Mouse (Mus musculus): ENCODE measurements around the gene Bin2.

The Bin2 gene

DNA sequence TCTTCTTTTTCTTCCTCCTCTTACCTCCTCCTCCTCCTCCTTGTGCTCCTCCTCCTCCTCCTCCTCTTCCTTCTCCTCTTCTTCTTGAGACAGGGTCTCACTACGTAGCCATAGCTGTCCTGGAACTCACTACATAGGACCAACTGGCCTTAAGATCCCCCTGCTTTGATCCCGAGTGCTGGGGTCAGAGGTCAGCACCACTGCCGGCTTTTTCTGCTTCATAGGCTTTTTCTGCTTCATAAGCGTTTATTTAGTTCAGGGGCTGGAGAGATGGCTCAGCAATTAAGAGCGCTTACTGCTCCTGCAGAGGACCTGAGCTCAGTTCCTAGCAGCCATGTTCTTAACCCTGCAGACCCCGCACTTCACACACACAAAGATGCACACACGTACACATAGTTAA is 12.4 kb upstream of the Bin2 start:
- DNase-seq (ENCODE audit: low read depth, low spot score): no peak

DNA sequence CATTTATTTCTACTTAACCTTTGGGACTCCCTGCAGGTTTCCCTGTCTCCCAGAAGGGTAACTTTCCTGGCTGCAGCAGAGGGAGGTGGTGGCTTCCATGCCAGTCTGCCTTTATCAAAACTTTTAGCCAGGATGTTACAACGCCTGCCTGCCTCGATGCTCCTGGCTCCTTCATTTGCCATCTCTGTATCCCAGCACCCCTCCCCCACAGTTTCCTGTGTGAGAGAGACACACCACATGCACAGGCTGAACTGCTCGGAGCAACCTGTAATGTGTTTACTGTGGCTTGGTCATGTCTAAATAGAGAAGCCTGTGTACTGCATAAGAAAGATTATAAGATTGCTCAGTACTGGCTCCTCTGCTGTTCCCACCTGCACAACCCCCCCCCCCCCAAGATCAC is 11.0 kb upstream of the Bin2 start:
- DNase-seq (ENCODE audit: low read depth, low spot score): no peak

DNA sequence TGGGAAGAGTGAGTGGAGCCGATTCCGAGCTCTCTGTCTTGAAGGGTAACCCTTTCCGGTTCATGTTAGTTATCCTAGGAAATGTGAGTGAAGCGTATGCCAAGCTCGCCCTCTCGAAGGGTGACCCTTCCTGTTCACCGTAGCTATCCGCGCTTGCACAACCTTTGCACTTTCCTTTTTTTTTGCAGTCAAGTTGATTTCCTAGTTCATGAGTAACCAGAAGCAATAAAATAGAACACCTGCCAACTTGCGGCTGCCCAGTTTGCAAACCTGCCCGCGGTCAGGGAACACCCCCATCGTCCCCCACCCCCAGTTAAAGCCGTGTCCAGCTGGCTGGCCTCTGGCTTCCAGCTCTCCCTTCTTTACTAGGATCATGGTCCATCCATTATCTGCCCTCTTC is 9.7 kb upstream of the Bin2 start:
- no peak for DNase-seq (ENCODE audit: low read depth, low spot score)

DNA sequence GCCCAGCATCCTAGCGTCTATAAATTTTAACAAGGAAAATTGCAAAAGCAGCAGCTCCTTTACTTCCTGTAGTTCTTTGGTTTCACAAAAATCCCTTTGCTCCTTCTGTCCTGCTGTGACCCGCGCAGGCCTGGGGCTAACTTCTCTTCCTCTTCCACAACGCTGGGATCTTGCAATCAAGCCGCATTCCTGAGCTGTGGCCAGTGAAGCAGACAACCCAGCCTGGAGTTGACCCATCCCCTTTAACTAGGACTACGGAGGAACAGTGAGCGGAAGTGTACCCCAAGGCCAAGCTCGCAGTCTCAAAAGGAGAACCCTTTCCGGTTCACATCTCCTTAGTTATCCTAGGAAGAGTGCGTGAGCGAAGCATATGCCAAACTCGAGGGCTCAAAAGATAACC is 9.2 kb upstream of the Bin2 start:
- no peak for DNase-seq (ENCODE audit: low read depth, low spot score)

DNA sequence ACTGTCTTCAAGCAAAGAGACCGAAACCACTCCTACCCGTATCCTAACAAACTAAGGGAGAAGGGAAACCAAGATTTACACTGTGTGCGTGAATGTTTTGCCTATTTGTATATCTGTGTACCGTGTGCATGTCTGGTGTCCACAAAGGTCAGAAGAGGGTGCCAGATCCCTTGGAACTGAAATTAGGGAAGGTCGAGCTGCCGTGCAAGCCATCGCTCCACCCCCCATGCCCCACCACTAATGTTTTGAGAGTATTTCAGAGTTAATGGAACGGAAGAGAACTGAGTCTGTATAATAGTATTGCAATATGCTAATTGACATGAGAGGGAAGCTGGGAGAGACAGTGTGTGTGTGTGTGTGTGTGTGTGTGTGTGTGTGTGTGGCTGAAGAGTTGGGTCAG is 8.3 kb upstream of the Bin2 start:
- DNase-seq (ENCODE audit: low read depth, low spot score): no peak

DNA sequence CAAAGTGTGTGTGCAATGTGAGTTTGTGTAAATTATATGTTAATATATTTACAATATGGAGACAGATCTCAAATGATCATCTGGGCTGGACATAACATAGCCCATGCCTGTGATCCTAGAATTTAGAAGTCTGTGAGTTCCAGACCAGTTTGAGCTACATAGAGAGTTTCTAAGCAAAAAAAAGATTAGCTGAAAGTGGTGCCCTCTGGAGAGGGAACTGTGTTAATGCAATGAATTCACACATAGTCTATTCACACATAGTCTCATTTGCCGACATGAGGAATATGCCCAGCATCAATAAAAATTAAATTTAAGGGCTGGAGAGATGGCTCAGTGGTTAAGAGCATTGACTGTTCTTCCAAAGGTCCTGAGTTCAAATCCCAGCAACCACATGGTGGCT is 7.2 kb upstream of the Bin2 start:
- no peak for DNase-seq (ENCODE audit: low read depth, low spot score)

DNA sequence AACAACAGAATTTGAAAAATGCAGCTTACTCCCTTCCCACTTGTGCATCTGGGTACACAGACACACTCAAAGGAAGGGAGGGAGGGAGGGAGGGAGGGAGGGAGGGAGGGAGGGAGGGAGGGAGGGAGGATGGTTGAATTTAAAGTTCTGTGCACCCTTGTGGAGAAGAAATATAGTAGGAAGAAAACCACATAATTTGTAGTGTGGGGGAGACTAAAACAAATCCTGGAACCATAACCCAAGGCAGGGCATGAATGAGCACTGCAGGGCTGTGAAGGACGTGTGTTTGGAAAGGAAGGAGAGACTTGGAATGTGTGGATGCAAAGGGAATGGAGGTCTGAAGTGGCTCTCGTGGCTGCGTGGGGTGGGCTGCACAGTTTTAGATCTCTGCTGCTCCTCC is 6.1 kb upstream of the Bin2 start:
- no peak for DNase-seq (ENCODE audit: low read depth, low spot score)

DNA sequence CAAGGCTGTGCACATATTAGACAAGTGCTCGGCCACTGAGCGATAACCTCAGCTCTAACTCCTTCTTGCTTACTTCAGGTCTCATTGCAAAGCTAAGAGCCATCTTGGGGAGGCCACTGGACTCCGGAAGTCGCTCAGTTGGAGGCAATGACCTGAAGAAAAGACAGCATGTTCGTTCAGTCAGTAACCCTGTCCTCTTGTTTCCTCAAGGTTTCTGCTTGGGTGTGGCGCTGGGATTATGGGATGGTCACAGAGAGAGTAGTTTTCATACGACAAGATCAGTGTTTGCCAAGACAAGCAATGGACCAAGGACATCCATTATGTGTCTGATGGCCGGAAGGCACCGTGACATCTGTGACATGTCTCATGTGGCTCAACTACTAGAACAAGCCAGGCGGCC is 5.2 kb upstream of the Bin2 start:
- DNase-seq (ENCODE audit: low read depth, low spot score): no peak

DNA sequence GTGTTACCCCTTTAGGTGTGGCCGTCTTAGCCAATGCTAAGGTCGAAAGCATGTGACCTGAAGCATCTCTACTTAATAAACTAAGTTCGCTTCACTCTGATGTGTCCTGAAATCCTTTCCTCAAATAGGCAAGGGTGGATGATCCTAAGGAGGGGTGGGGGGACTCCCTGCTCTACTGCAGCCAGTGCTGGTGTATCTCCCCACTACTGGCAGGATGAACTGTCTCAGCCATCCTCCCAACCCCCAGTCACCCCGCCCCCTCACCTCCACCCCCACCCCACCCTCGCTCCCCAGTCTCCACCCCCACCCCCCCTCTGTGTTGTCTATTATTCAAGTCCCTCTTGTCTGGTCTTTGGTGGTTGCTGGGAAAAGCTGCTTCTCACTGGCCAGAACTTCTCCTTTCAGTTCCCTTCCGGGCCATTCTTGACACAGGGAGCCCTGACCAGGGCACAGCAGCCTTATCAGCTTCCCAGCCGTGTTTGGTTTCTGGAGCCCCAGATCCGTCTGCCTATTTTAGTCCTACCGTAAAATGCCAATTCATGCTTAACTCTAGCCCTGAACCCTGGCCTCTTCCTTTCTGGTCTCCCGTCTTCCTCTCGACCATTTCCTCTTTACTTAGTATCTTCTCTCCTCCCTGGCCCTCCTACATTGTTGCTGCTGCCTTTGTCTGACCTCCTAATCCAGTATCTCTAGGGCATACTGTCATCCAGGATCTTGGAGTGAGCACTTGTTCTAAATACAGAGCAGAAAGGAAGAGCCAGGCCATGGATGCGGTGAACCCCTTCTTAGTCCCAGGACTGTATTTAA is 4.4 kb upstream of the Bin2 start:
- peak; percentile 69 for DNase-seq (ENCODE audit: low read depth, low spot score)

DNA sequence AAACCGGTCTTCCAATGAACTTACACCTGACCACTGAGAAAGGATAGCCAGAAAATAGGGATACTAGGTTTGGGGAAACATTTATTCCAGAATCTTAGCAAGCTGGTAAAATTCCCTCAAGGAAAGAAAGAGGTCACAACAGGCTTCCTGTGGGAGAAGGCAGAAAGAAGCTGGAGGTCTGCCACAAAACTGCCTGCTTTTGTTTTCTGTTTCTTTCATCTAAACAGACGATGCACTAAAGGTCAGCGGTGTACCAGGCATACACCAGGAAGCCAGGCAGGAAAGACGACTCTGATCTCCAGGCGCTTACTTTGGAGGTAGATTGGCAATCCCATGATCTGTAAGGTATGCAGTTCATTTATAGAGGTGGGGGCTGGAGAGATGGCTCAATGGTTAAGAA is 1.5 kb upstream of the Bin2 start:
- no peak for DNase-seq (ENCODE audit: low read depth, low spot score)

DNA sequence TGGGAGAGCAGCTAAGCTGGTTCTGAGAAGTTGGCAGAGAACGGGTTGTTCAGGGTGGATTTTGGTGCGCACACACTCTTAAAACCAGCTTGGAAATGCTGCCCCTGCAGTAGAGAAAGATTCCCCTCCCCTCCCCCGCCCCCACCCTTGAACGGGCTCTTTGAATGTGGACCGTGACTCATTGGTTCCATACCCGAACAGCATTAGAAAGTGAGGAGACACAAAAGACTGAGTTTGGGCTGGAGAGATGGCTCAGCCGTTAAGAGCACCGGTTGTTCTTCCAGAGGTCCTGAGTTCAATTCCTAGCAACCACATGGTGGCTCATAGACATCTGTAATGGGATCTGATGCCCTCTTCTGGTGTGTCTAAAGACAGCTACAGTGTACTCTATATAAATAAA is 651 bp upstream of the Bin2 start:
- DNase-seq (ENCODE audit: low read depth, low spot score): no peak

DNA sequence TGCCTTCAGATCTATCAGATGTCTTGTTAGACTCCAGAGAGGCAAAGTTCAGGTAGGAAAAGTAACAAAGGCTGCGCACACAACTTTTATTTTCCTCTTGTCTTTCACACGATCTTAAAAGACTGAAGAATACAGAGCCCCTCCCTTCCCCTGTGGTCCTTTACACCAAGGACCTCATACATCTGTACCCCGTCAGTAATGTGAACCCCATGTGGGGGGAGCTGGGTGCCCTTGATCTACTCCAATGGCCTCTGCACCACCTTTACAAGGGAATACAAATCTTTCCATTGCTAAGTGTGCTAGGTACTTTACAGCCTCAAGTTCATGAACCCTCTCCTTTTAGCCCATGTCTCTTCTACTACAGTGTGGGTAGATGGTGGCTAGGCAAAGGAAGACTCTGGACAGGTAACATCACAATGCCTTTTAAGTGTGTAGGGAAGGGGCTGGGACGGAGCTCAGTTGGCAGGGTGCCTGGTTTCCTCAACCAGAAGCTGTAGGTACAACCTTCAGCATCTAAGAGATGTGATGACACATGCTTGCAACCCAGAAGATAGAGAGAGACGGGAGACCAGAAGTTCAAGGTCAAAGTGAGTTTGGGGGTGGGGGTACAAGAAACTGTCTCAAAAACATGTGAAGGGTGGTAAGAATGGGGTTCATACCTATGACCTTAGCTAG is 1.3 kb downstream of the Bin2 start:
- DNase-seq (ENCODE audit: low read depth, low spot score): no peak

DNA sequence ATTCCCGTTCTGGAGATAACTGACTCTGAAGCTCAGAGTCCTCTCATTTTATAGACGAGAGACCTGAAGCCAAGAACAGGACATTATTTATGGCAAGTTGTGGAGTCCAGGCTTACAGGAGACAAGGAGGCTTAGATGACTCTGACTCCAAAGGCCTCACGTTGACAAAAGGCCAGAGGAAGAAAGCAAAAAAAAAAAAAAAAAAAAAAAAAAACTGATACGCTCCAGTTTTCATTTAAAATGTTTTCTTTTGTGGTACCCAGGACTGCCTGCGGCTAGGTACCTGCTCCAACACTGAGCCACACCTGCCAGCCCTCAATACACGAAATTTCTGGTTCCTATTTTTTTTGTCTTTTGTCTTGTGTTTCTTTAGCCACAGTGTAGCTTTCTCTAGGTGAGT is 1.9 kb downstream of the Bin2 start:
- DNase-seq (ENCODE audit: low read depth, low spot score): no peak

DNA sequence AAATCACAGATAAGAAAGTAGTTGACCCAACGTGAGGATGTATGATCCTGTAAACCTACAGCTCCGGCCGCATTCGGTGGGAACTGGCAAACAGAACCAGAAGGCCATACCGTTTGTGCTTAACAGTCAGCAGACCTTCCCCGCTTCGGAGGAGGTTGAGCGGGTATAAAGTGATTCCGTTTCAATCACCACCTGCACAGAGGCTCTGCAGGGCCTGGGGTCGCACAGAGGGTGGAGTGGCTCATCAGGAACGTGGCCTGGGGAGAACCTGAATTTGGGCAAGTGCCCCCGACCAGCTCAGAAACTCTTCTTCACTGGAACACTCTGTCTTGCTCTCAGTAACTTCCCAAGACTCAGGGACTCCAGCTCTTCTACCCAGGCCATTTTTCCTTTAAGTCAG is 2.5 kb downstream of the Bin2 start:
- DNase-seq (ENCODE audit: low read depth, low spot score): no peak

DNA sequence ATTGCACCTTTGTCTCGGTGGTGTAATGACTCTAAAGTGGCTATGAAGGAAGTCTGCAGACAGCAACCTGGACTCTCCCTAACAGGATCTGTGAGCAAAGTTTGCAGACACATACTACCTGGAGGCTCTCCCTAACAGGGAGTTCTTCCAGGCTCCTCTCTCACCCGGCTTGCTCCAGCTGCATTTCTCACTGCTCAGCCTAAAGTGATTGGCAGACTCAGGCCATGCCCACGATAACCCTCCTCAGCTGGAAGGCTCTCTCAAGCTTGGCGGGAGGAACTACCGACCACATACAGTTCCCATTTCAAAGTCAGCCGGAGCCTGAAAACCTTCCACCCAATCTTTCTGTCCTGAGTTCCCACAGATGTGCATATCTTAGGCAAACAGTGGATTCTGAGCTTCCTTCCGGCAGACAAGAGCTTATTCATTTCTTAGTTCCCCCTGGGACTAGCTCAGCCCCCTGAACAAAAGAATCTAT is 3.1 kb downstream of the Bin2 start:
- DNase-seq (ENCODE audit: low read depth, low spot score): peak; percentile 42

DNA sequence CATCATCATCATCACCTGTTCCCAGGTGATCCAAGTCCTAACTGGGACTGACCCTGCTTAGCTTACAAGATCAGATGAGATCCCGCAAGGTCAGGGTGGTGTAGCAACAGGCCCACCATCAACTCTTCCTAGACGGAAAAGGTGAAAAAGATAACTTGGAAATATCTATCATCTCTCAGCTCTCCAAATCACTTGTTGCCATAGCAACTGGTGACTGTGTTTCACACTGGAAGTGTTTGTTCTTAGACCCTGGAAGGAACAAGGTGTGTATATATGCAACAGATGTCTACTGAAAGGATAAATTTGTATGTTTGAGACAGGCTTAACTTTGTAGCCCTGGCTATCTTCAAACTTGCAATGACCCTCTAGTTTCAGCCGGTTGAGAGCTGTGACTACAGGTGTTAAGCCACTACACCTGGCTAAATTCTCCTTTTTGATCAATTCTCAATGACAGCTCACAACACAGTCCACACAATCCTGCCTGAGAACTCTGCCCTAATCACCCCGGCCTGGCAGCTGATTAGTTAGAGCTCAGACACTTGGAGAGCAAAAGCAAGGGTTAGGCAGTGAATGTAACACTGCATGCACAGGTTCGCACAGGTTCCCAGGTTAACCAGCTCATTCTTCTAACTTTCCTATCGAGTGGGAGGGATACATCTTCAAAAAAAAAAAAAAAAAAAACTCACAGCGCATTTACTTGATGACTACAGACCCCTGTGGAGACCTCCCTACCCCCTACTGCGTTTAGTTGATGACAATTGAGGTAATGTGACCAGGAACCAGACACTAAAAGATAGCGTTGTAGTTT is 3.7 kb downstream of the Bin2 start:
- DNase-seq (ENCODE audit: low read depth, low spot score): no peak

DNA sequence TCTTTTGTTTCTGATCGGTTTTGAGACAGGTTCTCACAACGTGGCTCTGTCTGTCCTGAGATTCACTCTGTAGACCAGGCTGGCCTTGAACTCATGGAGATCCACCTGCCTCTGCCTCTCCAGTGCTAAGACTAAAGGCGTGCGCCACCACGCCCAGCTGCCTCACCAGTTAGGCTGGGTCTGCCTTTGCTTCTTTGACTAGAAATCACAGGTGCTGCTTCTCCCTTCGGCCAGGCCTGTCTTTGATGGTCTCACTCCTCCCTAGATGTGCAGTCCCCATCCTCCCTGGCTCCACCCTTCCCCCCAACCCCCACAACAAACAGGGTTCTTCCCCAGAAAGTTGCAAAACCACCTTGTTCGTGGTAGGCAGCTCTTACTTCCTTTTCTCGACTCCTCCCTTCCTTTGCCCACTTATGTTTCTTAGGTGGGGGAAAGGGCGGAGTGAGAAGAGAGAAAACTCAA is 4.5 kb downstream of the Bin2 start:
- DNase-seq (ENCODE audit: low read depth, low spot score): no peak

DNA sequence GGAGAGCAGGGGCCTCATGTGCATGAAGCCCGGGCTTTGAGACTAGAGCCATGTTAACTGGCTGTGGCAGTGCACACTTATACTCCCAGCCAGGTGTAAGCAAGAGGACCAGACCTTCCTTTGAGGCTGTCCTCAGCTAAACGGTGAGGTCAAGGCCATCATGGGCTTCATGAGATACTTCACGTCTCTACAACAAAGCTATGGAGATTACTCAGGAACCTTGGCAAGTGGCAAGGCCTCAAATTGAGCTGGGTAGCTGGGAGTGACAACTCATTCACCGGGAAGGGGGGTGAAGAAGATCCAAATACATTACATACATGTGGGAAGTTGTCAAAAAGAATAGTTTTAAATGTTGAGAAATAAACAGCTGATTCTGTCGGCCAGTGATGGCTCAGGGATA is 8.5 kb downstream of the Bin2 start:
- no peak for DNase-seq (ENCODE audit: low read depth, low spot score)

DNA sequence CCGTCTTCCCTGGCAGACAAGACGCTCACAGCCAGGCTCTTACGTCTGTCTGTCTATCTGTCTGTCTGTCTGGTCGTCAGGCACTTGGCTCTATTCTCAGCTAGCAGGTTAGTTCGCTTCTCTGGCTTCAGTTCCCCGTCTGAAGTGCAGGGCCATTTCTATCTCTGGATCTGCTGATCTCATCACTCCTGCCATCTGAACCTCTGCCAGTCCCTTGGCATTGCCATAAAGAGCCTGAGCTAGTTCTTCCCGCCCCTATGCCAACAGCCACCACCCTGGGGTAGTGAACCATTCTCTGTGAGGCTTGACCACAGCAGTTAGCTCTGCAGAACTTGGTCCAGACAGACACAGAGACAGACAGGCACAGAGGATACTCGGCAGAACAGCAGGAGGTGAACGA is 9.0 kb downstream of the Bin2 start:
- DNase-seq (ENCODE audit: low read depth, low spot score): no peak

DNA sequence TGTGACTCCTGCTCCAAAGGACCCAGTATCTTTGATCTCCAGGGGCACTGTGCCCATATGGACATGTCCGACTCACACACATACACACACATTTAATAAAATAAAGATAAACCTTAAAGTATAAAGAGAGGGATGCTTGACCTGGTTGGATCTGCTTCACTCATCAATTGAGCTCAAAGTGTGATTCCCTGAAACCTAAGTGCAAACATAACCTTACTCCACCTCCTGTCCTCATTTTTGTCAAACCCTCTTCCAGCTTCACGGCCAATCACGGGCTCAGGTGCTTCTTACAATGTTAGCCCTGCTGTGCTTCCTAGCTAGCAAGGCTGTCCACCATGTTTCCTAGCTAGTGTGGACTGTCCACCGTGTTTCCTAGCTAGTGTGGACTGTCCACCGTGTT is 14.2 kb downstream of the Bin2 start:
- DNase-seq (ENCODE audit: low read depth, low spot score): no peak

DNA sequence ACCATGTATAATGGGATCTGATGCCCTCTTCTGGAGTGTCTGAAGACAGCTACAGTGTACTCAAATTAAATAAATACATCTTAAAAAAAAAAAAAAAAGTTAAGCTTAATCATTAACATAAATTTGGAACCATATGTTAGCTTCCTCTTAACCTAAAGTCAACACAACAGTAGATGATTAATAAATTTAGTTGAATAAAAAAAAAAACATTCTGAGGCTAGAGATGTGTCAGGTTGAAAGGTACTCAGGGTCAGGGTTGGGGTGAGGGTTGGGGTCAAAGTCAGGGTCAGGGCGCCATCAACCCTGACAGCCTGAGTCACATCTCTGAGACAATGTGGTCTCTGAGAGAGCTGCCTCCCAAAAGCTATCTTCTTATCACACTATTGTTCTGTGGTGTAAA is 15.1 kb downstream of the Bin2 start:
- DNase-seq (ENCODE audit: low read depth, low spot score): no peak

DNA sequence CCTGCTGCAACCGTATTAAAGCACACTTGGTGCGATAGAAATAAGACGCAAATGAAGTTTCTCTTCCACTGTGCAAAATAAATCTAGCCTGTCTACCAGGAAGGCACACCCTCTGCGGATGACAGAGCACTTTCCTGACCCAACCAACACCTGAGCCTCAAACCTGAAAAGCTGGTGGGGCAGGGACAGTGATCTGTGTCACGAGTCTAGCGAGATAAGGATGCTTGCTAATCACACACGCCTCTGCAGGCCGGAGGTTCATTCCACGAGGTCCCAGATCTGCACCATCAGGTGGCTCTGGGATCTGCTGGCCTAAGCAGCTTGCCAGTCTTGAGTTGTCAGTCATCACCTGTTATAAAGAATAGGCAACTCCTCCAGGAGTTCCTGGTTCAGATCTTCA is 17.7 kb downstream of the Bin2 start:
- no peak for DNase-seq (ENCODE audit: low read depth, low spot score)

DNA sequence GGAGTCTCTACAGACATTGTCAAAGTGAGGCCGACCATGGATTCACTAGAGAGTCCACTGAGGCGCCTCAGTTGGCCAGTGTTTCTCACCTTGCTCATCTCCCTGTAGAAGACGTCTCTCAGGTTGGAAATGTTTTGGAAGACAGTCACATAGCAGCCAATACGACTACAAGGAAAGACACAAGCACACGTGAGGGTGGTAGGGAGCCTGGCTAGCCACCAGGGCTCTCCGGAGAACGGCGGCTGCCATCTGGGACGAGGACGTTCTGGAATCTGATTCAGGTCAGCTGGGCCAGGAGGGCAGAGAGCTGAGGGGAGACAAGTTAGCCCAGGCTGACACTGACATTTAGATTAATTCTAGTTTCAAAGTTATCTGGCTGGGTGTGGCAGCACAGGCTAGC is 19.2 kb downstream of the Bin2 start:
- no peak for DNase-seq (ENCODE audit: low read depth, low spot score)

All from ES-CJ7 (cell line).